Mouse (Mus musculus) granulocyte monocyte progenitor cell, adult 5-6 weeks (primary cell): Measurements from ENCODE around the gene Gm8020. TPM values are rescaled to one million over a fixed set of nuclear protein-coding genes. Genes with fewer than 3 reads are reported as not detected.
"Not testable (repeated sequence)": the region's sequence is repeated elsewhere in the genome, so short reads cannot be mapped to it uniquely, and the experiment has no call there.

Experiments
- ATAC-seq: replicated peaks from 2 replicates; pipeline ENCODE4 v1.8.0; 2016; ENCODE audit warnings: mild to moderate bottlenecking, moderate TSS enrichment, inconsistent platforms; ENCODE audit not compliant: poor library complexity, severe bottlenecking
- total RNA-seq, 2 experiments: library from RNA; stranded (forward) in 1 of 2; stranded (reverse) in 1 of 2; fragments of 200-712, 200-1000 nt in 1 of 2; fragments of >200 nt in 1 of 2; fragmentation: Nextera tagmentation in 1 of 2; gene quantifications; 2 replicates each; pipeline ENCODE4 v1.2.3; 2014 to 2017

Gene Gm8020
- total RNA-seq (2014; fragmentation: Nextera tagmentation) (not detected in 2 replicates), total RNA-seq (2017) (not detected in 2 replicates)

DNA sequence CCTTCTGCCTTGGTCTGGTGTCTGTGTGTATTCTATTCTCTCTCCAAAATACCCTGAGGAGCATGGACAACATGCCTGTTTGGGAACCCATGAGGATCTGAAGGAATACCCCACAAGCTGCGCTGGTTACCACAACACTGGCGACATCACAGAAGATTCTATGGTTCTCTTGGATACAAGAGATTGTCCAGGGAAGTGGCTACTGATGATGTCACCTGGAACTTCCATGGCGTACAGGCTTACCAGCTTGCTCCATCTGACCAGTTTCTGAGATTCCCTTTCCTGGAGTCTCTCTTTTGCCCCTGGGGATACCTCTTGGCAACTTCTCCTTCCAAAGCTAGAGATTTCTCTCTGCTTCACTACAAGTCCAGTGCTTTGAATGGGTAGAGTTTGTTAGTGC lies at the start of gene Gm8020:
TSS of gene Gm8020 (minus strand) at position 101 of the 400 bp plus-strand sequence.
- not testable (repeated sequence) for ATAC-seq

DNA sequence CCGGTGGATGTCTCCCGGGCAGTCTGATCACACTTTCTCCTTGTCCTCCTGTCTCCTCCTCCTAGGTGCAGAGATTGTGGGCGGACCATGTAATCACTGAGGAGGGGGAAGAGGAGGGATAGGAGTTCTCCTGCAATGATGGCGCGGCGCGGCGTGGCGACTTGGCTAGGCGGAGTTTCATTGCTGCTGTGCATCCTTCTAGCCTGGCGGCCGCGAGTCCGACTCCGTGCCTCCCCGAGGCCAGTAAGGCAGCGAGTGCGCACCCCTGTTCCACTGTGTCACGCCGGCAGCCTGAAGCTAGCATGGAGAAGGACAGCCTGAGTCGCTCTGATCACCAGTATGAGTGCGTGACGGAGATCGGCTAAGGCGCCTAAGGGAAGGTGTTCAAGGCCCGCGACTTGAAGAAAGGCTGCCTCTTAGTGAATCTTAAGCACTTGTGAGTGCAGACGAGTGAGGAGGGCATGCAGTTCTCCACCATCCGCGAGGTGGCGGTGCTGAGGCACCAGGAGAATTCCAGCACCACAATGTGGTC lies 41.1 kb upstream of the Gm8020 start:
- not testable (repeated sequence) for ATAC-seq

DNA sequence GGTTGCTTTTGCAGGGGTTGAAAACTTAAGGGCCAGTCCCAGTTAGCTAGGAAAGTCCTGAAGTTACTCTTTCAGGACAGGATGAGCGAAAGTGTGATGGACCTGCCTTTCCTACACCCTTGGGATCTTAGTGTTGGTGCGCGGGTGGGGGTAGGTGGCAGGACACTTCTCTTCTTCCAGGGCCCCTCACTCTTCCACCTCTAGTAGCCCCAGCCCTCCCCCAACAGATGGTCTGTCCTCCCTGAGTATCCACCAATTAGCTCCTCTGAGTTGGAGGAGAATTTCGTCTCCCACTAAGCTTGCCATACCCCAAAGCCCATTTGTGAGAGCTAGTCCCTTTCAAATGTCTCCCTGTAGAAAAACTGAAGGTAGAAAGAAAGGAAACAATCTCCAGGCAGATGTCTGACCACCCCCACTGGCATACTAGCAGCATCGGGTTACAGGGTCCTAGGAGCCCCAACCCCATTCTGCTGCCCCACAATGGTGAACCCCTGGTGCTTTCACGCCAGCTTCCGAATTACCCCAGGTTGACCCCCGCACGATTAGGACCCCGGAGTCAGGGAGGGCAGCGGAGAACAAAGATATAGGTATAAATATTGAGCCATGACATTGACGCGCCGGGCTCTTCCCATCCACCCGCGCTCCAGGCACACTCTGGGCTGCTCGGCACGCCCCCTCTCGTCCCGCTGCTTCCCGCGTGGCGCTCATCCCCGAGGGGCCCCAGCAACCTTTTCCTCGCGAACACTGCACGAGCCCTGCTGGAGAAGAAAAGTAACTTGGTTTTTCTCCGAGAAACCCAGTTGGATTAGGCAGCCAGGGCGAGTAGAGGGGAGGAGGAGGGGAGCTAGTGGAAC lies 40.4 kb upstream of the Gm8020 start:
- ATAC-seq = not testable (repeated sequence)

DNA sequence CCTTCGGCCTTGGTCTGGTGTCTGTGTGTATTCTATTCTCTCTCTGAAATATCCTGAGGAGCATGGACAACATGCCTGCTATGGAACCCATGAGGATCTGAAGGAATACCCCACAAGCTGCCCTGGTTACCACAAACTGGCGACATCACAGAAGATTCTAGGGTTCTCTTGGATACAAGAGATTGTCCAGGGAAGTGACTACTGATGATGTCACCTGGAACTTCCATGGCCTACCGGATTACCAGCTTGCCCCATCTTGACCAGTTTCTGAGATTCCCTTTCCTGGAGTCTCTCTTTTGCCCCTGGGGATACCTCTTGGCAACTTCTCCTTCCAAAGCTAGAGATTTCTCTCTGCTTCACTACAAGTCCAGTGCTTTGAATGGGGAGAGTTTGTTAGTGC lies 22.0 kb upstream of the Gm8020 start, which contains the start of gene Gm8024:
TSS of gene Gm8024 (minus strand) at position 101 of the 400 bp plus-strand sequence.
- ATAC-seq = not testable (repeated sequence)

DNA sequence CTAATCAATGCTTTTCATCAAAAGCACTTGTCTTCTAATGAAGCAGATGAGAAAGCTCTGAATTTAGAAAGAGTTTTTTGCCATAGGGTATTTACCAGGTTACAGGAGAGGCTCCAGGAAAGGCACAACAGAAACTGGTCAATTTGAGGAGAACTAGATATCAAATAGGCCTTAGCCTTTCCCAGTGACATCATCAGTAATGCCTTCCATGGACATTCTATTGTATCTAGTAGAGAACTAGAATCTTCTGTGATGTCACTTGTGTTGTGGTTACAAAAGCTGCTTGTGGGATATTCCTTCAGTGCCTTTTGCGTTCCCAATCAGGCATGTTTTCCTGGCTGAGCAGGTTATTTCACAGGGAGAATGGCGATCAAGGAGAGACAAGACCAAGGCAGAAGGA lies 38.6 kb downstream of the Gm8020 start, which contains the start of gene Gm8011:
TSS of gene Gm8011 (plus strand) at position 301 of the 400 bp plus-strand sequence.
- not testable (repeated sequence) for ATAC-seq

Other genes starting within 250 kb of the Gm8020 start
- gene Gm17026, start 242.3 kb downstream of the Gm8020 start, total RNA-seq (2014; fragmentation: Nextera tagmentation) = not detected in 2 replicates
- not detected in 2 replicates for gene Gm17026, start 242.3 kb downstream of the Gm8020 start, total RNA-seq (2017)
- not detected in 2 replicates for gene Gm9611, start 205.0 kb downstream of the Gm8020 start, total RNA-seq (2014; fragmentation: Nextera tagmentation)
- not detected in 2 replicates for gene Gm9611, start 205.0 kb downstream of the Gm8020 start, total RNA-seq (2017)
- gene Gm7995, start 192.1 kb downstream of the Gm8020 start, total RNA-seq (2014; fragmentation: Nextera tagmentation) = not detected in 2 replicates
- gene Gm7995, start 192.1 kb downstream of the Gm8020 start, total RNA-seq (2017) = not detected in 2 replicates
- gene Gm8005, start 62.7 kb downstream of the Gm8020 start, total RNA-seq (2014; fragmentation: Nextera tagmentation) = not detected in 2 replicates
- gene Gm8005, start 62.7 kb downstream of the Gm8020 start, total RNA-seq (2017) = not detected in 2 replicates
- not detected in 2 replicates for gene Gm8011, start 38.5 kb downstream of the Gm8020 start, total RNA-seq (2014; fragmentation: Nextera tagmentation)
- not detected in 2 replicates for gene Gm8011, start 38.5 kb downstream of the Gm8020 start, total RNA-seq (2017)
- gene Gm8024, start 21.9 kb upstream of the Gm8020 start, total RNA-seq (2014; fragmentation: Nextera tagmentation) = not detected in 2 replicates
- not detected in 2 replicates for gene Gm8024, start 21.9 kb upstream of the Gm8020 start, total RNA-seq (2017)
- not detected in 2 replicates for gene Gm17124, start 97.5 kb upstream of the Gm8020 start, total RNA-seq (2014; fragmentation: Nextera tagmentation)
- gene Gm17124, start 97.5 kb upstream of the Gm8020 start, total RNA-seq (2017) = not detected in 2 replicates
- gene Gm3633, start 139.6 kb upstream of the Gm8020 start, total RNA-seq (2014; fragmentation: Nextera tagmentation) = not detected in 2 replicates
- not detected in 2 replicates for gene Gm3633, start 139.6 kb upstream of the Gm8020 start, total RNA-seq (2017)
- not detected in 2 replicates for gene Gm10378, start 153.6 kb upstream of the Gm8020 start, total RNA-seq (2014; fragmentation: Nextera tagmentation)
- gene Gm10378, start 153.6 kb upstream of the Gm8020 start, total RNA-seq (2017) = not detected in 2 replicates